Mouse (Mus musculus) brown adipose tissue, adult 24 weeks (tissue): Measurements from ENCODE around the gene Map4k3. TPM values are rescaled to one million over a fixed set of nuclear protein-coding genes. Genes with fewer than 3 reads are reported as not detected.
"Not testable (repeated sequence)": the region's sequence is repeated elsewhere in the genome, so short reads cannot be mapped to it uniquely, and the experiment has no call there.

Experiments used
- H3K27ac ChIP-seq: fragments of 200-500 bp; replicated peaks from 2 replicates; pipeline ENCODE4 v1.5.1; 2012; ENCODE audit warnings: low read depth, mild to moderate bottlenecking, low read length
- H3K4me1 ChIP-seq: fragments of 200-500 bp; 2 replicates; pipeline ENCODE4 v1.6.1; 2012; ENCODE audit warnings: low read length, mixed read lengths; ENCODE audit not compliant: control insufficient read depth, insufficient read depth, insufficient read length
- H3K4me3 ChIP-seq: fragments of 200-500 bp; 2 replicates; pipeline ENCODE4 v1.5.1; 2012; ENCODE audit warnings: low read depth, mild to moderate bottlenecking, low read length, moderate library complexity; ENCODE audit not compliant: insufficient read depth
- polyA plus RNA-seq: library from polyadenylated mRNA; stranded (reverse); fragments of >200 nt; gene quantifications from 2 replicates; pipeline ENCODE4 v1.2.4, GENCODE M21; 2012; ENCODE audit not compliant: missing spikeins, insufficient read depth, insufficient read length

Map4k3 gene
- polyA plus RNA-seq, 1 experiment, result 16.6 TPM

GRCm38 (mm10) chr17:80752466-80752865 lies 24.2 kb upstream of the Map4k3 start:
- Histone ChIP-seq H3K27ac (peak overlapping the region; percentile 81), H3K4me1 (peaks cover 2% of the 10 kb centered on the region; the same call in 1 of the 2 replicates), H3K4me3 (no peak overlapping the region)

- Histone ChIP-seq H3K4me3 (no peak overlapping the region), H3K27ac (no peak overlapping the region), H3K4me1 (peaks cover 3% of the 10 kb centered on the region; the same call in 1 of the 2 replicates)
Observed at GRCm38 (mm10) chr17:80739421-80739820, 11.1 kb upstream of the Map4k3 start.

- Histone ChIP-seq H3K4me1 (peaks cover 3% of the 10 kb centered on the region; the same call in 1 of the 2 replicates), H3K27ac (no peak overlapping the region), H3K4me3 (no peak overlapping the region)
Observed at GRCm38 (mm10) chr17:80734700-80735099, 6.4 kb upstream of the Map4k3 start.

- Histone ChIP-seq H3K27ac (no peak overlapping the region), H3K4me3 (no peak overlapping the region), H3K4me1 (peaks cover 7% of the 10 kb centered on the region; the same call in 1 of the 2 replicates)
Observed at GRCm38 (mm10) chr17:80733121-80733800, 5.0 kb upstream of the Map4k3 start.

- H3K27ac ChIP-seq, result no peak overlapping the region
- peaks cover 4% of the 10 kb centered on the region; the same call in 1 of the 2 replicates for H3K4me1 ChIP-seq
- H3K4me3 ChIP-seq, result no peak overlapping the region
Observed at GRCm38 (mm10) chr17:80732256-80732655, 4.0 kb upstream of the Map4k3 start.

- peaks cover 11% of the 10 kb centered on the region; the same call in 1 of the 2 replicates for H3K4me1 ChIP-seq
- not testable (repeated sequence) for H3K4me3 ChIP-seq, H3K27ac ChIP-seq
Observed at GRCm38 (mm10) chr17:80730283-80730682, 2.0 kb upstream of the Map4k3 start.

GRCm38 (mm10) chr17:80729825-80730224 lies 1.5 kb upstream of the Map4k3 start:
- no peak overlapping the region for H3K4me3 ChIP-seq
- no peak overlapping the region for H3K27ac ChIP-seq
- H3K4me1 ChIP-seq, result peaks cover 11% of the 10 kb centered on the region; the same call in 1 of the 2 replicates

- Histone ChIP-seq H3K4me3 (no peak overlapping the region), H3K4me1 (peaks cover 16% of the 10 kb centered on the region), H3K27ac (peak overlapping the region; percentile 67)
Observed at GRCm38 (mm10) chr17:80729080-80729749, 930 bp upstream of the Map4k3 start.

GRCm38 (mm10) chr17:80727341-80727951 lies 839 bp downstream of the Map4k3 start:
- peaks cover 20% of the 10 kb centered on the region for H3K4me1 ChIP-seq
- peak overlapping the region; percentile 98 for H3K27ac ChIP-seq

GRCm38 (mm10) chr17:80726821-80727220 lies 1.5 kb downstream of the Map4k3 start:
- Histone ChIP-seq H3K4me1 (peaks cover 25% of the 10 kb centered on the region), H3K27ac (peak overlapping the region; percentile 98), H3K4me3 (peak overlapping the region; percentile 97)

More at GRCm38 (mm10) chr17:80727341-80727951, 839 bp downstream of the Map4k3 start:
- peak overlapping the region; percentile 97 for H3K4me3 ChIP-seq

- Histone ChIP-seq H3K4me3 (no peak overlapping the region), H3K27ac (peak overlapping the region; percentile 7), H3K4me1 (peaks cover 42% of the 10 kb centered on the region)
Observed at GRCm38 (mm10) chr17:80723092-80723491, 5.2 kb downstream of the Map4k3 start.

- H3K4me1 ChIP-seq, result peaks cover 48% of the 10 kb centered on the region
Observed at GRCm38 (mm10) chr17:80721670-80722069, 6.6 kb downstream of the Map4k3 start.

GRCm38 (mm10) chr17:80719309-80719708 lies 9.0 kb downstream of the Map4k3 start:
- Histone ChIP-seq H3K4me1 (peaks cover 45% of the 10 kb centered on the region), H3K4me3 (no peak overlapping the region), H3K27ac (peak overlapping the region; percentile 89)

More at GRCm38 (mm10) chr17:80721670-80722069, 6.6 kb downstream of the Map4k3 start:
- peak overlapping the region; percentile 41; the same call in 1 of the 2 replicates for H3K27ac ChIP-seq
- no peak overlapping the region for H3K4me3 ChIP-seq

GRCm38 (mm10) chr17:80718243-80718642 lies 10.0 kb downstream of the Map4k3 start:
- no peak overlapping the region for H3K4me3 ChIP-seq
- H3K4me1 ChIP-seq, result peaks cover 45% of the 10 kb centered on the region
- peak overlapping the region; percentile 97 for H3K27ac ChIP-seq

GRCm38 (mm10) chr17:80713588-80713987 lies 14.7 kb downstream of the Map4k3 start:
- Histone ChIP-seq H3K4me3 (no peak overlapping the region), H3K27ac (no peak overlapping the region), H3K4me1 (peaks cover 35% of the 10 kb centered on the region)
